Mouse (Mus musculus) gastrocnemius, adult 2 months (tissue): Measurements from ENCODE around the gene Ffar2. TPM values are rescaled to one million over a fixed set of nuclear protein-coding genes. Genes with fewer than 3 reads are reported as not detected.
"Not testable (repeated sequence)": the region's sequence is repeated elsewhere in the genome, so short reads cannot be mapped to it uniquely, and the experiment has no call there.

Experiments used
- DNase-seq: peaks from one replicate; pipeline ENCODE4 v3.0.0; 2022
- H3K27ac ChIP-seq: fragments of 200-600 bp; 2 replicates; pipeline ENCODE4 v1.8.1; 2022; ENCODE audit warnings: mild to moderate bottlenecking
- H3K4me3 ChIP-seq: fragments of 200-600 bp; 2 replicates; pipeline ENCODE4 v1.8.1; 2022; ENCODE audit warnings: mild to moderate bottlenecking, moderate library complexity
- CTCF ChIP-seq: fragments of 200-600 bp; IDR thresholded peaks from 2 replicates; pipeline ENCODE4 v1.8.1; 2022; ENCODE audit warnings: antibody characterized with exemption, mild to moderate bottlenecking, moderate library complexity
- intact Hi-C: fragments of 180-260 bp; cut with DNase I; formaldehyde crosslinking; loops from one replicate; pipeline ENCODE4 v1.15.1; 2025
- total RNA-seq, 2 experiments: library from RNA; stranded (reverse); gene quantifications; 2 replicates each; pipeline ENCODE4 v1.2.3; 2021

Gene Ffar2
- total RNA-seq, 2 experiments from 2014 or later: 0.14 TPM; not detected in 1

DNA sequence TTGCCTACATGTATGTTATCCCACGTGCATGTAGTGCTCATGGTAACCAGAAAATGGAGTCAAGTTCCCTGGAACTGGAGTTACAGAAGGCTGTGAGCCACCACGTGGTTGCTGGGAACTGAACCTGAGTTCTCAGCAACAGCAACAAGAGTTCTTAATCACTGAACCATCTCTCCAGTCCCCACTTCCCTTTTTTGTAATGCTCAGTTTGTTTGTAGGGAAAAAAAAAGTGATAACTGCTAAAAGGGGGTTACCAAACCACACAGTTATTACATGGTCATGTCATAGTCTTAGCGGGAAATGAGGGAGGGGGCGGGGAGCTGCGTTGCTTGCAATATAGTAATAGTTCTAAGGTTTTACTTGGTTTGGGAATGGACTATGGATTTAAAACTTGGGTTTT is 18.5 kb upstream of the Ffar2 start:
- no peak for TF ChIP-seq CTCF
- intact Hi-C loops: no loop called here

GRCm38 (mm10) chr7:30841379-30841778 is 17.8 kb upstream of the Ffar2 start:
- no peak overlapping the region for H3K27ac ChIP-seq
- no peak for TF ChIP-seq CTCF
- no peak overlapping the region for H3K4me3 ChIP-seq
- no peak for DNase-seq
- intact Hi-C loops: no loop called here

More for the DNA sequence above, 18.5 kb upstream of the Ffar2 start:
- Histone ChIP-seq H3K27ac (no peak overlapping the region), H3K4me3 (no peak overlapping the region)
- no peak for DNase-seq

DNA sequence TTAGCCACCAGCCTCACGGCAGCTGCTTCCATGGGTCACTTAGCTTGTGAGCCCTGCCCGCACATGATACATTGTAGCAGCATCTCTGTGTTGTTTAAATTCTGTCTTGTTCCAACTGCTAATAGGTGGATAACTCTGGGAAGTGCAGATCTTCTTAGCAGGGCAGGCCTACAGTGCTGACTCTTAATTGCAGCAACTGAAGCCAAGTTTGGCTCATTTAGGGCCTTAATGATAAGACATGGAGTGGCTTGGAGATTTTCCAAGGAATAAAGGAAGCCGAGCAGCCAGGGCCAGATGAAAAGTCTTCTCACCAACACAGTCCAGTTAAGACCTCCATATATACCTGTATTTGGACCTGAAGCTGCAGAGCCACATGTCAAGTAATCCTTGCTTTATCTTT is 16.7 kb upstream of the Ffar2 start:
- no peak for DNase-seq
- intact Hi-C loops: no loop called here
- TF ChIP-seq CTCF: no peak
- Histone ChIP-seq H3K4me3 (no peak overlapping the region), H3K27ac (no peak overlapping the region)

- no peak overlapping the region for H3K27ac ChIP-seq
- intact Hi-C loops: no loop called here
- no peak overlapping the region for H3K4me3 ChIP-seq
- no peak for TF ChIP-seq CTCF
- DNase-seq: no peak
These were observed 13.7 kb upstream of the Ffar2 start for GRCm38 (mm10) chr7:30837277-30837676.

DNA sequence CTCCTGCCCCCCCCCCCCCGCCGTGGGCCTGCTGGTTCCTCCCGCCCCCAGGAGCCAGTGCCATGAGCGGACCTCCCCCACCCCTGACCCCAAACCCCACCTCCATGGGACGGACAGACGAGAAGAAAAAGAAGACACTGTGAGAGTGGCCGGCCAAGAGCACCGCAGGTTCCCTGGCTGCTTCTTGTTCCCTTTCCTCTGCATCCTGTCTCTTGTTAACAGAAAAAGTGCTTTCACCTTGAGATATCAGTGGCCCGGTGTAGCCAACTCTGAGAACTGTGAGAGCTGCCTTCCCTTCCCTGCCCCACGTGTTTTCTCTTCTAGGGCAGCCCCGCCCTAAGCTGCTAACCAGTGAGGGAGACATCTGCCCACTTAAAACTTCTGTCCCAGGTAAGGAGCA is 9.1 kb upstream of the Ffar2 start:
- DNase-seq, intact Hi-C loops: not testable (repeated sequence)

GRCm38 (mm10) chr7:30832261-30832660 is 8.7 kb upstream of the Ffar2 start:
- DNase-seq: no peak
- intact Hi-C loops: no loop called here
- Histone ChIP-seq H3K4me3 (no peak overlapping the region), H3K27ac (no peak overlapping the region)
- TF ChIP-seq CTCF: no peak

More for the DNA sequence above, 9.1 kb upstream of the Ffar2 start:
- H3K27ac ChIP-seq, H3K4me3 ChIP-seq: not testable (repeated sequence)

DNA sequence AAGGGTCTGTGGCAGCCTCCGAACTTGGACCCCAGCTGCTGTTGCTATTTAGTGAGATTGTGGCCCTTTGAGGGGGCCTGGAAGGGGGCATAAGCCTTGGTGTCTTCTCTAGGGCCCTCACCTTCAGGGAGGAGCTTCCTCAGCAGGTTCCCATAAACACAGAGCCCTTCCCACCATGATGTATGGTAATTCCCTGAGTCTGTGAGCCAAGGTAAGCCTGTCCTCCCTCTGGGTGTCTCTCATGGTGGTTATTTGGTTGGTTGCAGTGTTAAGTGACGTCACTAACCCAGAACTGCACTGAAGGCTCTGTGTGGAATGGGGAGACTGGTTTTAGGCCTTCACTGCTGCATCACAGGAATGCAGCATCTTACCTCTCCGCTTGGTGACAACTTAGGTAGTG is 5.9 kb upstream of the Ffar2 start:
- DNase-seq: no peak
- no peak overlapping the region for H3K4me3 ChIP-seq
- no peak for TF ChIP-seq CTCF
- intact Hi-C loops: no loop called here
- no peak overlapping the region for H3K27ac ChIP-seq

- intact Hi-C loops, DNase-seq, H3K27ac ChIP-seq, H3K4me3 ChIP-seq: not testable (repeated sequence)
These were observed 5.3 kb upstream of the Ffar2 start for GRCm38 (mm10) chr7:30828871-30829270.

- no peak for DNase-seq
- Histone ChIP-seq H3K27ac (no peak overlapping the region), H3K4me3 (no peak overlapping the region)
- intact Hi-C loops: no loop called here
- no peak for TF ChIP-seq CTCF
These were observed 3.1 kb upstream of the Ffar2 start for GRCm38 (mm10) chr7:30826660-30827059.

DNA sequence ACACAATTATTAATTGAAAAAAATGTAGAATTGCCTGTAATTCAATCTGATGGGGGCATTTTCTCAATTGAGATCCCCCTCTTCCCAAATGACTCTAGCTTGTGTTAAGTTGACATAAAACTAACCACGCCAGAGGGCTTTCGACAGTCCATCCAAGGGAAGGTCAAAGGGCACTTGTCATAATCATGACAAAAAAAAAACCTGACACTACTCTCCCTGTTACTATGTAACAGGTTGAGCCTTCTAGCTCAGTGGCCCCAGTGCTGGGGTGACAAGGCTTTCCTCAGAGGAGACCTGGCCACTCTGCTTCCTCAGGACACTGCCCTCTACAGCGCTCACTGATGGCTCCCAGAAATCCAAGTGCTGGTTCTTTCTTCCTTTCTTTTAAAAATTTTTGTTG is 731 bp upstream of the Ffar2 start:
- no peak for TF ChIP-seq CTCF
- intact Hi-C loops: no loop called here
- H3K27ac ChIP-seq: no peak overlapping the region
- no peak for DNase-seq
- no peak overlapping the region for H3K4me3 ChIP-seq

DNA sequence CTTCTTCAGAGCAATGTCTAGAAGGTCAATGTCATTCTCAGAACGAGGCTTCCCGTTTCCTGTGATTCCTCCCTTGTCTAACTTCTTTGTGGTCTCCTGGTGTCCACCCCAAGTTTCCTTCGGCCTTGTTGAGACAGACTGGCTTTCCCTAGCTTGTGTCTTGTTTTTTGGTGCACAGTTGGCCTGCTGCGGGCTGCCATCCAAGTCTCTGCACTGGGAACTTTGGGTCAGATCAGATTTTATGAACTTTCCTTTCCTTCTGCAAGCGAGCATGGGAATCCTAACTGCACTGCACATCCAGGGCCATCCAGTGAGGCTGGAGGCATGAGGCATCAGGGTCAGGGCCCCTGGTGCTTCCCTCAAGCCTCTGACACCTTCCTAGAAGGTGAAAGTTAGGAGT is 2.0 kb downstream of the Ffar2 start:
- Histone ChIP-seq H3K4me3 (no peak overlapping the region), H3K27ac (no peak overlapping the region)
- no peak for TF ChIP-seq CTCF
- intact Hi-C loops: no loop called here
- no peak for DNase-seq

DNA sequence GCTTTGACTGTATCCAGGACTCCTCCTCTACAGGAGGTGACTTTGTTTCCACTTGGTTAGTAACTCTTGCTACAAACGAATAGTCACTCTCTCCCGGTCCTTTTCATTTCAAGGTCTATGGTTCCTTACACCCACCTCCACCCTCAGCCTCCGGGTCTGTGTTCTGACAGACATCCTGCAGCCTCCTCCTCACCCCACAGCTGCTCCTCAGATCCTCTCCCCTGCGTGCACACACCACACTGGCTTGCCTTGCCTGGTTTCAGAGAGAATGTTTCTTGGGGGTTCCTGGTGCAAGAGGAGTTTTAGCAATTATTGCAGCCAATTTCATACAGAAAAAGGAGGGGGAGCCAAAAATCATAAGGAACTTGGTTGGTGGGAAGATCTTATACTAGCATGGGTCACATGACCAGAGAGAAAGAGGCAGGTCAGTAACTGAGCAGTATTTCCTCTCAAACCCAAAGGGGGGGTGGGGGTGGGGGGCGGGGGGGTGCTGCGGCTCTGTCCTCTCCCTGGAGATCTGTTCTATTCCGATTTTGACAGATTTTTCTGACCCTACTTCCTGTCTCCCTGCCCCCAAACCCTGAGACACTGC is 2.6 kb downstream of the Ffar2 start:
- no peak for DNase-seq
- no peak for TF ChIP-seq CTCF
- Histone ChIP-seq H3K27ac (no peak overlapping the region), H3K4me3 (no peak overlapping the region)
- intact Hi-C loops: no loop called here

- DNase-seq: no peak
- no peak for TF ChIP-seq CTCF
- intact Hi-C loops: no loop called here
- no peak overlapping the region for H3K27ac ChIP-seq
- H3K4me3 ChIP-seq: no peak overlapping the region
These were observed 3.4 kb downstream of the Ffar2 start for GRCm38 (mm10) chr7:30820131-30820530.

GRCm38 (mm10) chr7:30812291-30812807 is 11.2 kb downstream of the Ffar2 start:
- TF ChIP-seq CTCF: no peak
- intact Hi-C loops: no loop called here
- Histone ChIP-seq H3K4me3 (no peak overlapping the region), H3K27ac (no peak overlapping the region)
- no peak for DNase-seq
